Mouse (Mus musculus): ENCODE measurements around the gene Aarsd1.
"Not testable (repeated sequence)": the region's sequence is repeated elsewhere in the genome, so short reads cannot be mapped to it uniquely, and the experiment has no call there.

Aarsd1 gene

DNA sequence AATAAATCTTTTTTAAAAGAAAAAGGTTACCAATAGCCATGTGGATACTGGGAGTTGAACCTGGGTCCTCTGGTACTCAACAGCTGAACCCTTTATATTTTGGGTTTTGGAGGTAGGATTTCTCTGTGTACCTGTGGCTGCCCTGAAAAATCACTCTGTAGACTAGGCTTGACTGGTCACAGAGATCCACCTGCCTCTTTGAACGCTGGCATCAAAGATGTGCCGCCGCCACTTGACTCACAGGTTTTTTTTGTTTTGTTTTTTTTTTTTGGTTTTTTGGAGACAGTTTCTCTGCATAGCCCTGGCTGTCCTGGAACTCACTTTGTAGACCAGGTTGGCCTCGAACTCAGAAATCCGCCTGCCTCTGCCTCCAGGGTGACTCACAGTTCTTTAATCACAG, 30.4 kb upstream of the Aarsd1 start:
- peak; percentile 34 for DNase-seq (ENCODE audit: low read depth, low spot score)

DNA sequence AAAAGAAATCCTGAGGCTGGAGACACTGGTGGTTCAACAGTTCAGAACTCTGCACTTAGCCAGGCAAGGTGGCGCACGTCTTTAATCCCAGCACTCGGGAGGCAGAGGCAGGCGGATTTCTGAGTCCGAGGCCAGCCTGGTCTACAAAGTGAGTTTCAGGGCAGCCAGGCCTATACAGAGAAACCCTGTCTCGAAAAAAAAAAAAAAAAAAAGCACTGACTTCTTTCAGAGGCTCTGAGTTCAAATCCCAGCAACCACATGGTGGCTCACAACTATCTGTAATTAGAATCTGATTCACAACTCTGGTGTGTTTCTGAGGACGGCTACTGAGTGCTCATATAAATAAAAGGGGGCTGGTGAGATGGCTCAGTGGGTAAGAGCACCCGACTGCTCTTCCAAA, 29.4 kb upstream of the Aarsd1 start:
- not testable (repeated sequence) for DNase-seq (ENCODE audit: low read depth, low spot score)

DNA sequence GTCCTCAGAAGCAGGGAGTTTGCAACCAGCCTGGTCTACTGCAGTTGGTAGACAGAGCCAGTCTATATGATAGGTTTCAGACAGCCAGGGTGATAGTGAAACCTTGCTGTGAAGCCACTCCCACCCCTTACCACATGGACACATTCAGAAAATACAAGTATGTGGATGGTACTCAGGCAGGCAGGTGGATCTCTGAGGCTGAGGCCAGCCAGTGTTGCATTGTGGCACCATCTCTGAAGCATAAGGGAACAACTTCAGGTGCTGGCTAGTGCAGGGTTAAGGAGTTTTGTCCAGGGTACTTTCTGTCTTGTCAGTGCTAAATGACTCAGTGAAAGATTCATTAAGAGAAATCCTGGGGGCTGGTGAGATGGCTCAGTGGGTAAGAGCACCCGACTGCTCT, 28.9 kb upstream of the Aarsd1 start:
- DNase-seq (ENCODE audit: low read depth, low spot score) = peak; percentile 22

DNA sequence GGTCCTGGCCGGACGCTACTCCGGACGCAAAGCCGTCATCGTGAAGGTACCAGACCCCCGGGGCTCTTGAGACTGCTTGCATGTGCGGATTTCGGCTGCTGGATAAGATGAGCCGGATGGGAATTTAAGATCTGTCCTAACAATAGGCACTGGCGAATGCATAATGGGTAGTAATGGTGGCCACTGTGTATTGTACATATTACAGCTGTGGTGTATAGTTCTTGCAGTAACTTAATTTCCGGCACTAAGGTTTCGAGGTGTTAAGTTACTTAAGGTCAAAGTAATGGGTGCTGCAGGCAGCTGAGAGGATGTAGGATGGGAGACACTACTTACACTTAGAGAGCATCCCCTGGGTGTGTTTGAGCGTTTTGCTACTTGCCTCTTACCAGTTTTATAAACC, 25.3 kb upstream of the Aarsd1 start:
- no peak for DNase-seq (ENCODE audit: low read depth, low spot score)

DNA sequence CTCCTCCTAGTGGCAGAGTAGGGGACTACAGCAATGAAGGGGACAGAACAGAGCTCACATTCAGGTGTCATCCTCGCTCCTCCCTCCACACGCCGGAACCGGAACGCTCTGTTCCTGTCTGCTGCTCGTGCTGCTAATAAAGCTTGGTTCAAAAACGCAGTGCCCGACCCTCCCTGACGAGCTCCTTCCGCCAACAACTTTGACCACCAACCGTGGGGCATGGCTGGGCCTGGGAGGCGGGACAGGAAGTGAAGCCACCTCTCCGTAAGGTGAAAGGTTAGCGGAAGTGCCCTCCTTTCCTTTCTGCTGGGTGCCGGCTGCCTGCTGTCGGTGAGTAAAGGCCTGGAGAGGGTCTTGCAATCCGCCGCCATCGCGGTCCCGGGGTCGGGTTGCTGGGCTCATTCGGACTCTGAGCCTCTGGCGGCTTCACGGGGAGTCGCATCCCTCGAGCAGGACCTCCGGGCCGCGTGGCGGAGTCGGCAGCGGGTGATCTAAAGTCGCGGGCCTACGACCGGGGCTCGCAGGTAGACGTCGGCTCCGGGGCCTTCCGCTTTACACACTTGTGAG, 24.8 kb upstream of the Aarsd1 start, which contains the start of gene Rpl27:
Gene Rpl27, plus strand, starts transcription at position 172 of the 567 bp plus-strand sequence.
- peak; percentile 99 for DNase-seq (ENCODE audit: low read depth, low spot score)

DNA sequence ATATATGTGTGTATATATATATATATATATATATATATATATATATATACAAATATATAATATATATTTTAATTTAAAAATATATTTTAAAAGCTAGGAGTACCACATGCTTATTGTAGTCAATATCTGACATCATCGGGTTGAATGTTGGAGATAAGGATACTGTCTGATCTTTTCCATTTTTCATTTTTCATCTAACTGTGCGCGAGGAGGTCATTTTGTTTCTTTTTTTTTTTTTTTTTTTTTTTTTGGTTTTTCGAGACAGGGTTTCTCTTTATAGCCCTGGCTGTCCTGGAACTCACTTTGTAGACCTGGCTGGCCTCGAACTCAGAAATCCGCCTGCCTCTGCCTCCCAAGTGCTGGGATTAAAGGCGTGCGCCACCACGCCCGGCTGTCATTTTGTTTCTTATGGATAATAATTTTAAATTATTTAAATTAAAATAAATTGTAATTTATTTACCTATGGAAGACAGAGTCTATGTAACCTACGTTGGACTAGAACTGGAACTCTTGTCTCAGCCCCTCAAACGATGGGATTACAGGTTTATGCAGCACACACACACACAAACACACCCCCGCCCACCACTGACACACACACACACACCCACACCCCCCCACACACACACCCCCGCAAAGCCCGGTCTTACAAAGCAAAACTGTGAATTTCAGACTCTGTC, 24.2 kb upstream of the Aarsd1 start:
- DNase-seq (ENCODE audit: low read depth, low spot score) = not testable (repeated sequence)

DNA sequence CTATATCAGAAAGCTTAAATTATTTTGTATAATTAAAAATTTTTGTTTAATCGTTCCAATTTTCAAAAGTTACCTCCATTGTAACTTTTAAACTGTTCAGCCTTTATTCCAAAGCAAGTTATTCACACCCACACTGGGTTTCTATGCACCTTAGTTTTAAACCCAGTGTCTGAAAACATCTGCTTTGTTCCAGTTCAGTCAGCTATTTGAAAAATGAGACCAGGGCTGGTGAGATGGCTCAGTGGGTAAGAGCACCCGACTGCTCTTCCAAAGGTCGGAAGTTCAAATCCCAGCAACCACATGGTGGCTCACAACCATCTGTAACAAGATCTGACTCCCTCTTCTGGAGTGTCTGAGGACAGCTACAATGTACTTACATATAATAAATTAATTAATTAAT, 20.6 kb upstream of the Aarsd1 start:
- not testable (repeated sequence) for DNase-seq (ENCODE audit: low read depth, low spot score)

DNA sequence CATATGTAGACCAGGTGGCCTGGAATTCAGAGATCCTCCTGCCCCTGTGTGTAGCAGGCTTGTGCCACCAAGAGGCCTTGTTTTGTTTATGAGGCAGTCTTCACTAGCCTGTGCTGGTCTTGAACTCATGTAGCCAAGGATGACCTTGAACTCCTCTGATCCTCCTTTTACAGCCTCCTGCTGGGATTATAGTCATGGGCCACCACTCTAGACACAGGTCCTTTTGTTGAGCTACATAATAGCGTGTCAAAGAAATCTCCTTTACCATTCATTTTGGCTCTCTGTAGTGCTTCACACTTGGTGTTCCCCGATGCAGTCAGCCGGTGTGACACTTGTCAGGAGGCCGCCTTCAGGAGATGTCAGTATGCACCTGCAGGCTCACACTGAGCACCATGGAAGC, 19.5 kb upstream of the Aarsd1 start:
- DNase-seq (ENCODE audit: low read depth, low spot score) = no peak

DNA sequence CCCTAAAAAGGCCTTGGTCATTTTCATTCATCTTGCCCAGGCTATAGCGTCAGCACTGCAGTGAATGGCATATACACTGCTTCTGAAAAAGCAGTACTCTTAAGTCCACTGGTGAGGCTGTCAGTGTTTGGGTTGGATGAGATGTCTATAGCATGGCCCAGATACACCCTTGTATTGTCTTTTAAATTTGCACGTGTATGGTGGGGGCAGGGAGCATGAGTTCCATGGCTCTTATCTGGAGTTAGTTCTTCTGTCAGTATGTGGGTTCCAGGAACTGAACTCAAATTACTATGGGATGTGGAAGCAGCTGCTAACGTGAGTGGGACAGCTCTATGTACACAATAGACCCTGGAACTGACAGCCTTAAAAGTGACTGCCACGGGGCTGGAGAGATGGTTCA, 18.4 kb upstream of the Aarsd1 start:
- DNase-seq (ENCODE audit: low read depth, low spot score) = no peak

DNA sequence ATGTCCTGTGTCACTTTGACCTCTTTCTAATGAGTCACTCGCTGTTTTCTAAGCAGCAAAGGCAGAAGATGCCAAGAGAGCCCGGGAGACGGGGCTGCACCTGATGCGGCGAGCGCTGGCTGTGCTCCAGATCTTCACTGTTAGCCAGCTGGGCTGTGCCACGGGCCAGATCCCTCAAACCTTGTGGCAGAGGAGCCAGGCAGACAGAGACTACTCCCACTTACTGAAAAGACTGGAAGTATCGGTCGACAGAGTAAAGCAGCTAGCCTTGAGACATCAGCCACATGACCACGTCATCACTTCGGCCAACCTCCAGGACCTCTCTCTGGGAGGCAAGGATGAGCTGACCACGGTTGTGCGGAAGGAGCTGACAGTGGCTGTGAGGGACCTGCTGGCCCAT, 16.0 kb upstream of the Aarsd1 start:
- DNase-seq (ENCODE audit: low read depth, low spot score) = no peak

DNA sequence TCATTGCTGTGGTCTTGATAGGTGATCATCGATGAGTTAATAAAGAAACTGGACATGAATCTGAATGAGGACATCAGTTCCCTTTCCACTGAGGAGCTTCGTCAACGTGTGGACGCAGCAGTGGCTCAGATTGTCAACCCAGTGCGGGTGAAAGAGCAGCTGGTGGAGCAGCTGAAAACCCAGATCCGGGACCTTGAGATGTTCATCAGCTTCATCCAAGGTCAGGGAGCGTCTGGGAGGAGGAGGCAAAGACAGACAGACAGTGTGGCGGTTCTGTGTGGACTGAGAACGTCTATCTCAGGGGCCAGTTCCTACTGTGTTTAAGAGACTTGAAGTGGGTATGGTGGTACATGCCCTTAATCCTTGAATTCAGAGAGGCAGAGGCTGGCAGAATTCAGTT, 13.9 kb upstream of the Aarsd1 start:
- no peak for DNase-seq (ENCODE audit: low read depth, low spot score)

DNA sequence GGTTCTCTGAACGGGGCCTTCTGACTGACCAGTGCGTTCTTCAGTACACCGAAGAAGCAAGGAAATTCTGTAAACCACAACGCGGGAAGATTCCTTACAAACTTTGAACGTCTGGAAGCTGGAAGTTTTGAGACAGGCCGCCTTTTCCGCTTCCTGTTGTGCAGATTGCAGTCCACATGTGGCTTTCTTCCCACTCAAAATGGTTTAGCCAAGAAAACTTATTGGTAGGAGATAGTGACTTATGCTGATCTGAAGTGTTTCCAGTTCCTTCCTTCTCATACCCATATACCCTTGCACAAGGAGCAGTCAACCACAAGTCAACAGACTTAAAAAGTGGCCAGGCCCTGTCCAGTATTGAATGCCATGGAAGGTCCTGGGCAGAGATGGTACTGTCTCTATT, 8.8 kb upstream of the Aarsd1 start:
- DNase-seq (ENCODE audit: low read depth, low spot score) = no peak

DNA sequence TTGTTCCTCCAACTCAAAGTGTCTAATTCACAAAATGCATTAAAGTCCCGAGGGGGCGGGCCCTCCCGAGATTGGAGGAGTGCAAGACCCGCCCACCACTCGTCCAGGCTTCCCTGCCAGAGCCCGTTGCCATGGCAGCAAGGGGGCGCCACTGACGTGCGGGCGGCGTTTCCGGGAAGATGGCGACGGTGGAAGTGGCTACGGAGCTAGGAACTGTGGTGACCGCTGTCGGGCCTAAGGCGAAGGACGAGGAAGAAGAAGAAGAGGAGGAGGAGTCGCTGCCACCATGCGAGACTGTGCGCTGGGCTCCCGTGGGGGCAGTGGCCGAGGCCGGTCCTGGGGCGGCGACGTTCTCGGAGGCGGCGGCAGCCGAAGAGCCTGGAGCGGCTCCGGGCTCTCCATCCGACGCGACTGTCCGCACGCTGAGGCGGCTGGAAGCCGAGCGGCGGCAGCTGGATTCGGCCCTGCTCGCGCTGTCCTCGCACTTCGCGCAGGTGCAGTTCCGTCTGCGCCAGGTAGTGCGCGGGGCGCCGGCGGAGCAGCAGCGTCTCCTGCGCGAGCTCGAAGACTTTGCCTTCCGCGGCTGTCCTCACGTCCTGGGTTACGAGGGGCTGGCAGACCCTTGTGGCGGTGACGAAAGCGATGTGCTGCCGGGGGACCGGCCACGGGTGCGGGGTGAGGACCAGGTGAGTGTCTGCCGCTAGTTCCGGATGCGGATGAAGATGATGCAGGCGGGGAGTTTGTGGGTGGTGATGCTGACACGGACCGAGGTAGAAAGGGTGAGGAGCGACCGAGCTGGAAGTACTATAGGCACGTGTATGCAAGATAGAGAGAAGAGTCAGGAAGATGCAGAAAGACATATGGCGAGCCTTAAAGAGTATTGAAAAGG, 7.8 kb upstream of the Aarsd1 start, which contains the start of the genes Rundc1 and Ptges3l:
Gene Rundc1, plus strand, starts transcription at position 161 of the 889 bp plus-strand sequence.
Gene Ptges3l, minus strand, starts transcription at position 409 of the 889 bp plus-strand sequence.
- peak; percentile 98 for DNase-seq (ENCODE audit: low read depth, low spot score)

DNA sequence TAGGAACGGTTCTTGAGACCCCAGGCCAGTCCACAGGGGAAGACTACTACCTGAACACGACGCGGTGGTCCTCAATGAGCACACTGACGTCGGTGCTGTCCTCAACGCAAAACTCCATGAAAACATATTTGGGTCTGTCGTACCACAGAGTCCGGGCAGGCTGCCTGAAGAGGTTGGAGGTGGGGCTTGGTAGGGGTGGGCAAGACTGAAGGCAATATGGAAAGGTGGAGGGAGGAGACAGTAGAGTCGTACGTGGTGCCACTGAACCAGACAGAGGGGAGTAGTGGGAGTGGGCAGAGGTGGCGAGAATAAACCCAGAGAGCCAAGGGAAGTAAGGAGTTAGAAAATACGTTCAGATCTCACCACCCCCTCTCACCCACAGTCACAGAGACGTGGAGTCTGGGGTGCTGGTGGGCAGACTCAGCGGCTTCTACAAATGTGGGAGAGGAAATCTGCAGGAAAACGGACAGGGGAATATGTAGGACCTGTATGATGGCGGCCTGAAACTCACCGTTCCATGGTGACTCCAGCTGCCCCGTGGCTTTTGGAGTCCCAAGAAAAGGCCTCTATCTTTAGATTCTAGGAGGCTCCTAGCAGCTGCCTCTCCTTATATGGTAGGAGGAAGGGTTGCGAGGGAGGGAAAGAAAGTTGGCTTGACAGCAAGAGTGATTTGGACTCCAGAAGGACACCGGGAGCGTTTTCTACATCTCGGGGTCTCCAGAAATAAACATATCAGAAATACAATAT, 6.9 kb upstream of the Aarsd1 start, which contains the start of gene Gm27029:
Gene Gm27029, minus strand, starts transcription at position 692 of the 747 bp plus-strand sequence.
- peak; percentile 21 for DNase-seq (ENCODE audit: low read depth, low spot score)

DNA sequence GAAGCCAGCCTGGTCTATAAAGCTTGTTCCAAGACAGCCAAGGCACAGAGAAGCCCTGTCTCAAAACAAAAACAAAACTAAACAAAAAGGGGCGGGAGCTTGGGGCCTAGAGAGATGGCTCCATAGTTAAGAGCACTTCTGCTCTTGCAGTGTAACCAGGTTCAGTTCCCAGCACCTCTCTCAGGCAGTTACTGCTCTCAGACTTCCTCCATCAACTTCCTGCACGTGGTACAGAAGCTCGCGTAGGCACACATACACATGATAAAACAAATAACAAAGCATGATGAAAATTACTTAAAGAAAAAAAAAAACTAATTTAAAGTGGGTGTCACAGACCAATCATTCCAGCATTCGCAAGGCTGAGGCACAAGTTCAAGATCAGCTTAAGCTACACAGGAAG, 2.7 kb upstream of the Aarsd1 start:
- no peak for DNase-seq (ENCODE audit: low read depth, low spot score)

DNA sequence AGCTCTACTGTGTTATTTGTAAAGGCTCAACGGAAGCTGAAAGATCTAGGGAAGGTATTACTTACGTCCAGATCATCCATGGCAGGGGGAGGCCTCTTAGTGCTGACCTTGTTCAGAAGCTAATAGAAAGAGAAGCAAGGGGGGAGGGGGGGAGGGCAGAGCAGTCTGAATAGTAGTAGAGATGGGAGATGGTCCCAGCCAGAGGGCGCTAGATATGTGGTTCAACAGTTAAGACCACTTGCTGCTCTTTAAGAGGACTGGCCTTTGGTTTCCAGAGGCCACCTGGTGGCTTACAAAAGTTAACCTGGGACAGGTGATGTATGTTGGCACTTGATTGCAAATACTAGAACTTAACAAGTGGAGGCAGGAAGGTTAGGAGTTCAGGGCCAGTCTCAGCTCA, 2.2 kb upstream of the Aarsd1 start:
- DNase-seq (ENCODE audit: low read depth, low spot score) = no peak

DNA sequence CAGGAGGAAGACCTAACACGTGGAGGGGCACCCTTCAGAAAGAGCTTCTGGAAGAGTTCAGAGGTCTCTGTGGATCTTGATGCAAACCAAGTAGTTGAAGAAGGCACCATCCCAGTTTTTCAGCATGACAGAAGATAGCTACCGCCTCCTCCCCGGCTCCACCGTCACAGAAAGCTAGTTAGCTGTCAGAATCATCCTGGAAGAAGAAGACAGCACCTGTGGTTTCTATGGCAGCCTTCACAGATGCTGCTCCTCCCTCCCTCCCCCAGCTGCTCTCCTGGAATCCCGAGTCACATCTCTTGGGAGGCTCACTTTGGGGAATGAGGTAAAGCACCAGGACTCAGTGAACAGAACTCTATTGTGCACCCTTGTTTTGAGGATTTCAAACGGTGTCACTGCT, 1.6 kb upstream of the Aarsd1 start:
- DNase-seq (ENCODE audit: low read depth, low spot score) = no peak

DNA sequence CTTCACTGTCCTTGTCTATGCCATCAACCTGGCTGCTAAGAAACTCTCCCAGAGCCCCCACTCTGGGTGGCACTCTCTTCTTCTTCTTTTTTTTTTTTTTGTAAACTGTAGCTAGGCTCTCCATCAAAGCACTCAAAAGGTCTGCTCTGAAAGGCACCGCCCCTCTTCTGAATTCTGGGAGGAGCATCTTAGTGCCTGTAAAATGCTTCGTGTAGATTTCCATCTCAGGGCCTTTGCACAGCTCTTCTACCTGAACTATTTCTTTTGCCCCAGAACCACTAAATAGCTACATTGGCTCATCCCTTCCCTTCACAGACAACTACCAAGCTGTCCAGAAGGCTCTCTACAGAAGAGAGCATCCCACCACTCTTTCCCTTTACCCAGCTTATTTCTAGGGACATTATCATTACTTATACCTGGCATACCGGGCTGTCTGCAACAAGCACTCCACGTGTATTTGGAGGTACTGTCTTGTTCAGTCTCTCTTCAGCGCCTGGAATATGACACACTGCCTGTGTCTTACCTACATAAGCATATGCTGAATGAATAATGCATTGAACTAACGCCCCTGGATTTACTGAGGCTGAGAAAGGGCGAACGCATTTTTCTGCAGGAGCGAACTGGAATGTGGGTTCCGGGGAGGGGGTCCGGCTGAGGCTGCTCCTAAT, 848 bp downstream of the Aarsd1 start:
- DNase-seq (ENCODE audit: low read depth, low spot score) = peak; percentile 45

DNA sequence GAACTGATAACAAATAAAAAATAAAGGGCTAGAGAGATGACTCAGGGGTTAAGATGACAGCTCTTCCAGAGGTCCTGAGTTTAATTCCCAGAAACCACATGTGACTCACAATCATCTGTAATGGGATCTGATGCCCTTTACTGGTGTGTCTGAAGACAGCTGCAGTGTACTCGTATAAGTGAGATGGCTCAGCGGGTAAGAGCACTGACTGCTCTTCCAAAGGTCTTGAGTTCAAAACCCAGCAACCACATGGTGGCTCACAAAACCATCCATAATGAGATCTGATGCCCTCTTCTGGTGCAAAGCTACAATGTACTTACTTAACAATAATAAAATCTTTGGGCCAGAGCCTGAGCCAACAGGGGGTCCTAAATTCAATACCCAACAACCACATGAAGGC, 2.1 kb downstream of the Aarsd1 start:
- DNase-seq (ENCODE audit: low read depth, low spot score) = peak; percentile 30

DNA sequence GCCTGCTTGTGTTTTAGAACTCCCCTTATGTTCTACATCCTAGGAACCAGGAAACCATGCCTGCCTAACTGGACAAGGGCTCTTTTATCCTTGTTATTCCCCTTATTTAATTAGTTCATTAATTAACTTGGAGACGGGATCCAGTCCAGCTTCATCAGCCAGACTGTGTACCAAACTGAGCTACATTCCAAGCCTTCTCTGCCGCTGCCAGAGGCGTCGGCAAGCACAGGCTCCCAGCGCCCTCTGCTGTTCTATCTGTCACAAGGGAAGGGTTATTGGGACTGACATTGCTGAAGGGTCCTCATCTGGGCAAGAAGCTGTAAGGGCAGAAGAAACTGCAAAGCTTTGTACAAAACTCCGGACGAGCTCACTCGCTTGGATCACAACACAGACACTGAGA, 22.3 kb downstream of the Aarsd1 start:
- DNase-seq (ENCODE audit: low read depth, low spot score) = peak; percentile 68

DNA sequence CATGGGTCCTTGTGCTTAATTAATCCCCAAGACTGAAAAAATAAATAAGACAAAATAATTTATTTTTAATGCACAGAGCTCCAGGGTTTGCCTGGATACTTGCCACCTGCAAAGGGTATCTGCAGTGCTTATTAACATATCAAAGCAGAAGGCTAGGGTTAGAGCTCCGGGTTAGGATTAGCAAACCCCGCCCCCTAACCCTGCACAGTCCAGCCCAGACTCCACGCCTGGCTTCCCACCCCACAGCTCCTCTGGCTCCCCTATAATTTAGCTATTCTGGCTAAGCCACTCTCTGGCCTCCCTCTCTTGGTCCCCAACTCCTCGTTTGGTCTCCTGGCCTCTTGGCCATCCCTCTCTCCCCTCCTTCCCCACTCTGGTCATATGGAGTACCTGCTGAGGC, 35.6 kb downstream of the Aarsd1 start:
- DNase-seq (ENCODE audit: low read depth, low spot score) = no peak
